Mouse (Mus musculus) bone marrow, adult 2 months (tissue): ENCODE measurements around the gene Tspan2.

ENCODE experiments used
- CTCF ChIP-seq: fragments of 200-500 bp; IDR thresholded peaks from 2 replicates; pipeline ENCODE4 v1.5.1; 2011; ENCODE audit warnings: low read length, control low read depth; ENCODE audit not compliant: control insufficient read depth, insufficient read depth
- POLR2A ChIP-seq: fragments of 200-500 bp; IDR thresholded peaks from 2 replicates; pipeline ENCODE4 v1.6.1; 2011; ENCODE audit warnings: low read depth, mild to moderate bottlenecking, control low read depth, low read length, borderline replicate concordance; ENCODE audit not compliant: control insufficient read depth

- TF ChIP-seq CTCF, result no peak
- no peak for TF ChIP-seq POLR2A
Measured at GRCm38 (mm10) chr3:102748686-102749085, 14.4 kb downstream of the Tspan2 start.
